Mouse (Mus musculus) CD8-positive naive resting alpha-beta T cell, adult 2 months (primary cell): Measurements from ENCODE around the gene Zhx3.

Experiments used
- DNase-seq, 2 experiments: peaks; one replicate each; pipeline ENCODE4 v3.0.0; 2022; ENCODE audit warnings: low read depth in 2 of 2, low spot score in 2 of 2

Gene Zhx3

GRCm38 (mm10) chr2:160872890-160873382 lies at the start of gene Zhx3:
TSS of gene Zhx3 (minus strand) at chr2:160872998.
- peak; percentile 68 to 70 for DNase-seq

DNA sequence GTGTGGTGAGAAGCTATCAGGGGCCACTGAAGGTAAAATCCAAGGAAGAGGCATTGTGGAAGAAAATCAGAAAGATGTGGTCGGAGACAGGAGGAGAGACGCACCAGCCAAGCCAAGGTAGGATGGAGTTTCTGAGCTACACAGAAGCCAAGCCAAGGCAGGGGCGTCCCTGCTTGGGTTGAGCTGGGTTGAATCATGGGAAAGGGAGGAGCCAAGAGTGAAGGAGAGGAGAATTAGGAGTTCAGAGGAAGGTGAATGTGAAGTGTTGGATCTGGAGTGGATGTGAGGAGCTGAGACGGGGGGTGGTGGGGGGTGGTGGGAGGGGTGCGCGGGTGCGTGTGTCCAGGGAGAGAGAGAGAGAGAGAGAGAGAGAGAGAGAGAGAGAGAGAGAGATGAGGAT lies 48.5 kb upstream of the Zhx3 start:
- DNase-seq = no peak

- DNase-seq = no peak
Observed at GRCm38 (mm10) chr2:160918930-160919215, 46.1 kb upstream of the Zhx3 start.

DNA sequence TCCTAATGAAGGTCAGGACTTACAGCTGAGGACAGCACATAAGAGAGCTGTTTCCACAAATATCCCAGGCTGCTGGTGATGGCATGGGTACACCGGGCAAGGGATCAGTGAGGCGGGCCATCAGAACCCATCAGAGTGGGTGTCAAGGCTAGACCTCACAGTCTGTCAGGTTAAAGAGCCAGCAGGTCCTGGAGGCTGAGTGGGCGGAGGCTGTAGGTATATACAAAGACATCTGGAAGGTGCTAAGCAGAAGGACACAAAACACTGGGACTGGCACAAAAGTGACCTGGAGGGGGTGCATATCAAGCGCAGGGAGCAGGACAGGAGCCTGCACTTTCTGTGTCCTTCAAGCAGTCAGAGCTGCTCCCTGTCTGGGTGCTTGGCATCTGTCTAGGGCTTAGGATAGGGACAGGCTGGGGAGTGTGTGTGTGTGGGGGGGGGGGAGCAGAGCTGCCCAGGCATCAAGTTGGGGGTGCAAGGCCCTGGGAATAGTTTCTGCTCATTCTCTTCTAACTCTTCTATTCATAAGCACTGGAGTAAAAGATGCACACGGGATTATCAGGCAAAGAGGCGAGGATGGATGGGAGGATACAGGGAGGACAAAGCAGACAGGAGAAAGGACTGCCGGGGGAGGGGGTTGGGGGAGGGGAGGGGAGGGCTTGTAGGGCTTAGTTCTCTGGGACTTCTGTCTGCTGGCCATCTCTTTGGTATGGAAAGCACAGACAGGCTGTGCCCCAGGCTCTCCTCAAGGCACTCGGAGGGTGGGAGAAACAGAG lies 45.5 kb upstream of the Zhx3 start:
- DNase-seq = no peak

GRCm38 (mm10) chr2:160917313-160917712 lies 44.5 kb upstream of the Zhx3 start:
- DNase-seq = no peak

DNA sequence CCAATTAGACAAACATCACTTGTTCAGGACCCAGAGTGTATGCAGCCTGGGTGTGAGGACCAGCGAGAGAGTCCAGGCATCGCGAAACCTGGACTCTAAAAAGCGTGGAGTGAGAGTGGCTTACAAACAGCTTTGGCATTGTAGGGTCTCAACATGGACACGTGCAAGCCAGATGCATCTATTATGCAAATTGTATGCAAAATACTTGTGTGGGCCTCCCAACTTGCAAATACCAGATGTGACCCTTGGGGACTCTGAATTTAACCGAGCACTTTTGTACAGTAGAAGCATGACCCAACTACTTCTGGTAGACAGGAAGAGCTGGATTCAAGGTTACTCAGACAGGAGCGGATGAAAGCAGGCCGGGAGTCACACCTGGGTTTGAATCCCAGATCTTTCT lies 43.9 kb upstream of the Zhx3 start:
- DNase-seq = no peak

GRCm38 (mm10) chr2:160915821-160916610 lies 43.2 kb upstream of the Zhx3 start:
- DNase-seq = no peak

- no peak for DNase-seq
Observed at GRCm38 (mm10) chr2:160914656-160915055, 41.9 kb upstream of the Zhx3 start.

DNA sequence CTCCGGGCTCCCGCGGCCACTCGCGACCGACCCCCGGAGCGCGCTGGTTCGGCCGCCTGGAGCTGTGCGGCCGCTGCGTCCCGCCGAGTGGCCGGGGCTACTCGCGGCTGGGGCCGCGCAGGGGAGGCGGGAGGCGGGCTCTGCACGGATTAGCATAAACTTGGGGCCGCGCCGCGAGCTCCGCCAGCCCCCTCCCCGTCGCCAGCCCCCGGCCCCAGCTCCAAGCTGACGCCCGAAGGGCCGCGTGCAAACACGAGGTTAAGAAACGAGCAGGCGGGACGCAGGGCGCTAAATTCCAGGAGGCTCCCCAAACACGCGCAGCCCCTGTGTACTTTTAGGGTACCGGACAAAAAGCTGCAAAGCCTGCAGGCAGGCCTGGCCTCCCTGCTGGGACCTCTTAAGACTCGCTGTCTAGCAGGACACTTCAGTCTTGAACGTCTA lies 39.5 kb upstream of the Zhx3 start, which contains the start of gene Emilin3:
Emilin3 (minus strand) TSS at position 98 of the 441 bp plus-strand sequence.
- no peak for DNase-seq

DNA sequence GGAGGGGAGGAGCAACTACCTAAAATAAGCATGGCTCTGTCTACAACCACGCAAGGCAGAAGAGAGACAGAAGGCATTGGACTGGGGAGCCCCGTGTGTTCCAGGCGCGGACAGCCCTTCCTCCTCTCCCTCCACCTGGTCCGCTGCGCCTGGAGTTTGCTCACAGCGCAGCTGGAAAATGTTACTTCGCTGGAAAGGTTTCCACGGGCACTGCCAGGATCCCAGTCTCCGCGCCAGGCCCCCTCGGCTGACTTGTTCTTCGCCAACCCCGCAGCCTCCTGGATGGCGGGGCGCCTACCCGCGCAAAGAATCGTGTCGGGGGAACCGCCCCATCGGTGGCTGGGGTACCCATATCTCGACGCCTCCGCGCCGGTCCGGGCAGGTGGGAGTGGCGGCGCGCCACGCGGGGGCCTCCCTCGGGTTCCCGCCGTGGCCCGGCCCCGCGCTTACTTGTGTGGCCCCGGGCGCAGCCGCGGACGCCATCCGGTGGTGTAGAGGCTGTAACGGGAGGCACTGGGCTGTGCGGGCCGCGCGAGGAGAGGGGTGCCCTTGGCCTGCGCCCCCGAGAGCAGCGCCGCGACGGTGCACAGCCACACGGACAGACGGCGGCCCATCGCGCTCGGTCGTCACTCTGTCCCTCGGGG lies 38.9 kb upstream of the Zhx3 start:
- DNase-seq = no peak

- DNase-seq = no peak
Observed at GRCm38 (mm10) chr2:160910633-160911032, 37.8 kb upstream of the Zhx3 start.

GRCm38 (mm10) chr2:160908607-160909006 lies 35.8 kb upstream of the Zhx3 start:
- no peak for DNase-seq

- no peak for DNase-seq
Observed at GRCm38 (mm10) chr2:160906101-160906500, 33.3 kb upstream of the Zhx3 start.

DNA sequence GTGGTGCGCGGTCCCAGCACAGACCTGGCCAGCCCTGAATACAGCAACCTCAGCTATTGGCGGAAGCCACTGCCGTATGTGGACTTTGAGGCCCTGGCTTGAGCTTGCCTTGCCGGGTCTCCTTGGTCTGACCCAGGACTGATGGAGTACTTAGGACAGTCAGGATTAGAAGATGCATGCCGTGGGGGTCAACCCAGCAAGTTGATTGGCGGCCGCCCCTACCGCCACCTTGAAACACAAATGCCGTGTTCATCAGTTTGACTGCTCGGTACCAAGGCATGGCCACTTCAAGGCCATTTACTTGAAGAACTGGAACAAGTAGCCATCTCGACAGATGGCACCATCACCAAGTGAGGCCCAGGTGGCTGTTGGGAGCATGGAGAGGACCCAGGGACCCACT lies 32.5 kb upstream of the Zhx3 start:
- DNase-seq = no peak

DNA sequence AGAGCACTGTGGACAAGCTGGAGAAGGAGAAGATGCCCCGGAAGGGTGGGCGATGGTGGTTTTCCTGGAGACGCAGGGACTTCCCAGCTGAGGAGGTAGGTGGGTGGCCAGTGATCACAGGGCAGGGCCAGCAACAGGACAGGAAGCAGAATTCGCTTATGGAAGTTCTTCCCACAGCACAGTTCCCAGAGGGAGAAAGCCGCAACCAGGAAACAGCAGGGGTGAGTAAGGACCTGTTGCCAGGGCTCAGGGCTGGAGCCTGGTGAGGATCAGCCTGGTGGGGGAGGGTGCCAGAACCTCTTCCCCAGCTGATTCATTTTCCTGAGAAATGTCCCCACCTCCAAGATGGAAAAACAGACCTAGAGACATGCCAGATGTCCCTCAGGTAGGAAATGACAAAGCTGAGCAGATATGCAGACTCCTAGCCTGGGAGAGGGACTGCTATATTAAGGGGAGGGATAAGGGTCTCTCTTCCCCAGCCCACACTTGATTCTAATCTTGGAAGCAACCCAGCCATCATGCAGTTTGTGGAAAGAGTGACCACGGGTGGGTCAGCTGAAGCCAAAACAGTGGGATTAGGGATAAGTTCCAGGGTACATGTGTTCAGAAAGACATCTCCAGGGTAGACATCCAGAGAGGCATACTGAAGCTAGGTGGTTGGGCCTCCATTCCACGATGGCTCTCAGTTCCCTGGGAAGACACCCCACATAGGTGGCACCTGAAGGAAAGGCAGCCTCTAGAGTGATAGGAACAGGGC lies 29.0 kb upstream of the Zhx3 start:
- no peak for DNase-seq

- no peak for DNase-seq
Observed at GRCm38 (mm10) chr2:160891697-160892096, 18.9 kb upstream of the Zhx3 start.

DNA sequence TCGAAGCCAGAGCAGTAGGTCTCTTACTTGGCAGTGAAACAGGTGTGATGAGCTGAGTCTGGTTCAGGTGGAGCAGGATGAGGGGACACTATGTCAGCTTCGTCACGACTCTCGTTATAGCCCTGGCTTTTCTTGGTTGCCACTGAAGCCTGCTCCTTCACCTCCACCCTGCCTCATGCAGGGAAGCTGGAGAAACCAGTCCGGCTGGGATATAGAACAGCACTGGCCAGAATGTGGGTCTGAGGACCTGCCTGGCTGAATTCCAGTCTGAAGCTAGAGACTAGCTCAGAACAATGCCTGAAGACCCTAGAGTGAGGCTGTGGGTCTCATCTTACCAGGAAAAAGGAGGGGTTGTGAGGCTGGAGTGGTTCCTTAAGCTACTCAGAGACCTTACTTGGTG lies 18.2 kb upstream of the Zhx3 start:
- no peak for DNase-seq

- no peak for DNase-seq
Observed at GRCm38 (mm10) chr2:160887859-160888258, 15.1 kb upstream of the Zhx3 start.

- DNase-seq = peak; percentile 45 to 62
Observed at GRCm38 (mm10) chr2:160887284-160887683, 14.5 kb upstream of the Zhx3 start.

DNA sequence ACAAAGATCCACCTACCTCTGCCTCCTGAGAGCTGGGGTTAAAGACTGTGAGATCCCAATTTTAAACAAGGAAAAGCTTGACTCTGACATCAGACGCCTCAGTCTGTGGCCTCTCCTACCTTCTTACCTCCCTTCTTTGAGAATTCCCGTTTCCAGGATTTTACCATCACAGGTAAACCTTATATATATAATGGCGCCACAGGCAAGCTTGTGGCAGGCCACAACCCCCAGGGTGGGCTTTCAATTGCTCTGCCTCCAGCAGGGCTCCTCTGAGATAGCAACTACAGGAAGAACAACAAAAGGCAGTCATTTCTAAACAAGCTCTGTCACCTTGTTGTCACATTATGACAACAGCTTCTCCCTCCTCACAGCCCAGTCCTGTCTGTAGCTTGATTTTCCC lies 13.4 kb upstream of the Zhx3 start:
- no peak for DNase-seq

GRCm38 (mm10) chr2:160884830-160885229 lies 12.0 kb upstream of the Zhx3 start:
- peak; percentile 40 to 55 for DNase-seq
